Mouse (Mus musculus): ENCODE data around the gene Arhgef40. TPM values are rescaled to one million over a fixed set of nuclear protein-coding genes. Genes with fewer than 3 reads are reported as not detected.

Arhgef40 gene
- polyA plus RNA-seq, 1 experiment from 2014 or later = 76.8 TPM

DNA sequence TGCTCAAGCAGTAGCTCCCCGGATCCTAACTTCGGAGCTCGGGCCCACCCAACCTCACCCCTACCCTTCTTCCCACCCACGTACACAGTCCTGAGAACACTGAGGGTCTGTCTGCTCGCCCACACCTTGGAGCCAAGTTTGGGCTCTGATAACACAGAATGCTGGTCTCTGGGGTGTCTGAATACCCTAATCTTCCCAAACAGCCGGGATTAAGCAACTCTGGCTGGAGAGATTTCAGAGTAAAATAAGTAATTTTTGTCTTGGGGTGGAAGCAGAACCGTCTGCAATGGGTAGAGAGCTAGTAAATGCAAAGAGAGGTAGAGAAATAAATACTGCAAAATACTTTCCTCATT, 1.6 kb downstream of the Arhgef40 start:
- H3K27ac ChIP-seq = peak overlapping the region; percentile 91
- H3K9me3 ChIP-seq = no peaks in the 10 kb centered on the region
- peaks cover 41% of the 10 kb centered on the region for H3K36me3 ChIP-seq
- 8% methylated on average over 7 of the region's 7 CpGs for WGBS
- peak overlapping the region; percentile 95 for H3K4me2 ChIP-seq
- peak overlapping the region; percentile 76 for H3K4me3 ChIP-seq
- peak overlapping the region; percentile 88 for H3K9ac ChIP-seq
- H3K27me3 ChIP-seq = no peaks in the 10 kb centered on the region
- H3K4me1 ChIP-seq (replicated peaks) = peaks cover 48% of the 10 kb centered on the region
- no peak for ATAC-seq (ENCODE audit: low FRiP score)

DNA sequence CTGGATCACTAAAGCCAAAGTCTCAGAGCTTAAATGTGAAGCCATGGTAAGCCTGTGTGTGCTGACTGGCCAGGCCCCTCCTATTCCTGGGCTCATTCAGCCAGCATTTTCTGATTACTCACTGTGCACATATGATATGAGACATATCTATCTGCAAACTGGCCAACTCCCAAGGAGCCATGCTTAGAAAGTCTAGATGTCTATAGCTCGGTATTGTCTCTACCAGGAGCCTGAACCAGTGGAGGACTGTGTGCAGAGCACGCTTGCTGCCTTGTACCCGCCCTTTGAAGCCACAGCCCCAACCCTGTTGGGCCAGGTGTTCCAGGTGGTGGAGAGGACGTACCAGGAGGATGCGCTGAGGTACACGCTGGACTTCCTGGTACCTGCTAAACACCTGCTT, 2.7 kb downstream of the Arhgef40 start:
- Histone ChIP-seq H3K27ac (no peak overlapping the region), H3K9me3 (no peaks in the 10 kb centered on the region), H3K36me3 (peaks cover 52% of the 10 kb centered on the region), H3K27me3 (no peaks in the 10 kb centered on the region), H3K4me1 (replicated peaks) (peaks cover 48% of the 10 kb centered on the region), H3K9ac (0 out of 2 replicates have a peak overlapping the region, but pooled peaks have one; percentile 30), H3K4me2 (no peak overlapping the region), H3K4me3 (no peak overlapping the region)
- no peak for ATAC-seq (ENCODE audit: low FRiP score)
- 92% methylated on average over 6 of the region's 6 CpGs for WGBS

DNA sequence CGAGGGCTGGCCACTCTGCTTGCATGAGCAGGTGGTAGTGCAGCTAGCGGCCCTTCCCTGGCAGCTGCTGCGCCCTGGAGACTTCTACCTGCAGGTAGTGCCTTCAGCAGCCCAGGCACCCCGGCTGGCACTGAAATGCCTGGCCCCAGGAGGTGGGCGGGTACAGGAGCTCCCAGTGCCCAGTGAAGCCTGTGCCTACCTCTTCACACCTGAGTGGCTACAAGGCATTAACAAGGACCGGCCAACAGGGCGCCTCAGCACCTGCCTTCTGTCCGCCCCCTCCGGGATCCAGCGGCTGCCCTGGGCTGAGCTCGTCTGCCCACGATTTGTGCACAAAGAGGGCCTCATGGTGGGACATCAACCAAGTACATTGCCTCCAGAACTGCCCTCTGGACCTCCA, 4.2 kb downstream of the Arhgef40 start:
- H3K4me2 ChIP-seq = no peak overlapping the region
- no peak for ATAC-seq (ENCODE audit: low FRiP score)
- no peak overlapping the region for H3K27ac ChIP-seq
- H3K4me1 ChIP-seq (replicated peaks) = peaks cover 43% of the 10 kb centered on the region
- WGBS = 75% methylated on average over 12 of the region's 12 CpGs
- H3K9me3 ChIP-seq = no peaks in the 10 kb centered on the region
- peaks cover 63% of the 10 kb centered on the region for H3K36me3 ChIP-seq
- H3K4me3 ChIP-seq = no peak overlapping the region
- H3K9ac ChIP-seq = peak overlapping the region; percentile 58
- H3K27me3 ChIP-seq = no peaks in the 10 kb centered on the region

DNA sequence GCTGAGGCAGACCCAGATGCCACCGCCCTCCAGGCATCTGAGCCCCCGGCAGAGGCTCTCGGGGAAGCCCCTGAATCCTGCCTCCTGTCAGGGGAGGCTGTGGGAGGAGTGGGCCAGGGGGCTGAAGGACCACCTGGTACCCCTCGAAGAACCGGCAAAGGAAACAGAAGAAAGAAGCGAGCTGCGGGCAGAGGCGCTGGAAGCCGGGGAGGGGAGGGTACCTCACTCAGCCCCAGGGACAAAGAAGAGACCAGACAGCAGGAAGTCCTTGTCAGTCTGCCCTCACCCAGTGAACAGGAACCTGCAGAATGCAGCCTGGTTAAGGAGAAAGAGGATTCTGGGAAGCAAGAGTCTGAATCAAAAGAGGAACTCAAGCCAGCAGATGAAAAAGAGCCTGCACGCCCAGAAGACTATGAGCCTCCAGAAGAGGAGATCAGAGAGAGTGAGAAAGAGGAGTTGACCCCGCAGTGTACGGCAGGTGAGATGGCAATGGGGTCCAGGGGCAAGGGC, 5.0 kb downstream of the Arhgef40 start:
- no peaks in the 10 kb centered on the region for H3K27me3 ChIP-seq
- peaks cover 38% of the 10 kb centered on the region for H3K4me1 ChIP-seq (replicated peaks)
- WGBS = 58% methylated on average over 12 of the region's 12 CpGs
- ATAC-seq (ENCODE audit: low FRiP score) = no peak
- no peaks in the 10 kb centered on the region for H3K9me3 ChIP-seq
- H3K27ac ChIP-seq = no peak overlapping the region
- H3K4me2 ChIP-seq = peak overlapping the region; percentile 17; the same call in 1 of the 2 replicates
- no peak overlapping the region for H3K4me3 ChIP-seq
- H3K36me3 ChIP-seq = peaks cover 71% of the 10 kb centered on the region
- H3K9ac ChIP-seq = peak overlapping the region; percentile 58

DNA sequence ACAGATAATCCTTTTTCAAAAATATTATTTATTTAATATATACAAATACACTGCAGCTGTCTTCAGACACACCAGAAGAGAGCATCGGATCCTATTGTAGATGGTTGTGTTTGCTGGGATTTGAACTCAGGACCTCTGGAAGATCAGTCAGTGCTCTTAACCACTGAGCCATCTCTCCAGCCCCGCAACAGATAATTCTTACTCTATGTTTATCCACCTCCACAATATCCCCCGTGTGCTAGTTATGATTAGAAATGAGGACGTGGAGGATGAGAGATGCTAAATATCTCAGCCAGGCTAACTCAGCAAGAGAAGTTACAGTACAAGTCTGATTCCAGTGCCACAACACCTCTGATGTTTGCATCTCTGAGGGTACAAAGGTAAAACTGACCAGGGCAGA, 9.9 kb downstream of the Arhgef40 start:
- no peak overlapping the region for H3K4me3 ChIP-seq
- peaks cover 93% of the 10 kb centered on the region for H3K36me3 ChIP-seq
- no peak overlapping the region for H3K27ac ChIP-seq
- H3K9me3 ChIP-seq = no peaks in the 10 kb centered on the region
- no peak overlapping the region for H3K4me2 ChIP-seq
- WGBS = 94% methylated on average over 4 of the region's 4 CpGs
- ATAC-seq (ENCODE audit: low FRiP score) = no peak
- peaks cover 6% of the 10 kb centered on the region for H3K4me1 ChIP-seq (replicated peaks)
- H3K9ac ChIP-seq = no peak overlapping the region
- no peaks in the 10 kb centered on the region for H3K27me3 ChIP-seq

DNA sequence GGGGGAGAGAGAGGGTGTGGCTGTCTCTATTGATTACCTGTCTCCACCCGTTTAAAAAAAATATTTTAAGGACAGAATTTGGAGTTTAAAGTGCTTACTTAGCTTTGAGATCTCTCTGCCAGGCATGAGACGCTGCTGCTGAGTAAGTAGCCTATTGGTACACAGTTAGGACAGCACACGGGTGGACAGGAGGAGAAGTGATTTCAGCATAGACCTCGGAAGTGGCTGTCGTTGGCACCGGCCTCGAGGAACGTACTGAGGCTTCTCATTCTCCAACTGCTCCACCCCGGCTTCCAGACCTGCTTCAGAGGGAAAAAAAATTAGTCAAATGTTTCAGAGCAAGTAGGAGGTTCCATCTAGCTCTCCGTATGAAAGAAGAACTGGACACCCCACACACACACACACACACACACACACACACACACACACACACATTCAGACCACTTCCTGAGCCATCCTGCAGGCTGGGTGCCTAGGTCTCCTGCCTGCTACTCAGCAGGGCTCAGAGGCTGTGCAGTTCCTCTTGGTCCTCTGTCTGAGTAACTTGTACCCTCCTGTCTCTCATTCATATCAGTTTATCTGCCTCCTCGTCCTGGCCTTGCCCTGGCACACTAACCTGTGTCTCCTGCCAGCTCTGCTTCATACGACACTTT, 10.8 kb downstream of the Arhgef40 start:
- no peaks in the 10 kb centered on the region for H3K27me3 ChIP-seq
- no peaks in the 10 kb centered on the region for H3K4me1 ChIP-seq (replicated peaks)
- no peak overlapping the region for H3K27ac ChIP-seq
- H3K9ac ChIP-seq = no peak overlapping the region
- no peaks in the 10 kb centered on the region for H3K9me3 ChIP-seq
- peaks cover 93% of the 10 kb centered on the region for H3K36me3 ChIP-seq
- ATAC-seq (ENCODE audit: low FRiP score) = no peak
- no peak overlapping the region for H3K4me2 ChIP-seq
- no peak overlapping the region for H3K4me3 ChIP-seq
- WGBS = 84% methylated on average over 12 of the region's 12 CpGs

DNA sequence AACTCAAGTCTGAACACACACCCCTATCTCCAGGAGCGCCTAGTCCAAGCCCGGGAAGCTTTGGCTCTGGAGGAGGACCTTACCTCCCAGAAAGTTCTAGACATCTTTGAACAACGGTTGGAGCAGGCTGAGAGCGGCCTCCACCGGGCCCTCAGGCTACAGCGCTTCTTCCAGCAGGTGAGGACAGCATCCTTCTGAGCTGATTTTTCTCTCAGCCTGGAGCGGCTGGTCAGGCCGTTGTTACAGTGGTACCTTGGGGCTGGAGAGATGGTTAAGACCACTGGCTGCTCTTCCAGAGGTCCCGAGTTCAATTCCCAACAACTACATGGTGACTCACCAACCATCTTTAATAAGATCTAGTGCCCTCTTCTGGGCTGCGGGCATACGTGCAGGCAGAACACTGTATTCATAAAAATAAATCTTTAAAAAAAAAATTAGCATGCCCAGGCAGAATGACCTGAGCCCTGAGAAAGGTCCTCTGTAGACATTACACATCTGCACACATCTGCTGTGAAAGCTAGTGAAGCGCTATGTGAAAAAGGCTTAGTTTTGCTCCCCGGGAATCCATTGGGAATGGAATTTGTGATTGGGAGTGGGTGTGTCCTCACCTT, 11.8 kb downstream of the Arhgef40 start:
- H3K9me3 ChIP-seq = no peaks in the 10 kb centered on the region
- H3K4me2 ChIP-seq = no peak overlapping the region
- no peak for ATAC-seq (ENCODE audit: low FRiP score)
- peaks cover 90% of the 10 kb centered on the region for H3K36me3 ChIP-seq
- 93% methylated on average over 13 of the region's 13 CpGs for WGBS
- H3K4me1 ChIP-seq (replicated peaks) = no peaks in the 10 kb centered on the region
- H3K9ac ChIP-seq = no peak overlapping the region
- no peak overlapping the region for H3K27ac ChIP-seq
- no peak overlapping the region for H3K4me3 ChIP-seq
- no peaks in the 10 kb centered on the region for H3K27me3 ChIP-seq

DNA sequence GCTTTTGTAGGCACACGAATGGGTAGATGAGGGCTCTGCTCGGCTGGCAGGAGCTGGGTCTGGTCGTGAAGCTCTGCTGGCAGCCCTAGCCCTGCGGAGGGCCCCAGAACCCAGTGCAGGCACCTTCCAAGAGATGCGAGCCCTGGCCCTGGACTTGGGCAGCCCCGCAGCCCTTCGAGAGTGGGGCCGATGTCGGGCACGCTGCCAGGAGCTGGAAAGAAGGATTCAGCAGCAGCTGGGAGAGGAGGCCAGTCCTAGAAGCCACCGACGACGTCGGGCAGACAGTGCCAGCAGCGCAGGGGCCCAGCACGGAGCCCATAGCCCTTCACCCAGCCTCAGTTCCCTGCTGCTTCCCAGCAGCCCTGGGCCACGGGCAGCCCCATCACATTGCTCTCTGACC, 12.3 kb downstream of the Arhgef40 start:
- Histone ChIP-seq H3K36me3 (peaks cover 88% of the 10 kb centered on the region), H3K9me3 (no peaks in the 10 kb centered on the region), H3K27ac (peak overlapping the region; percentile 35; the same call in 1 of the 2 replicates), H3K4me3 (no peak overlapping the region), H3K9ac (no peak overlapping the region), H3K27me3 (no peaks in the 10 kb centered on the region), H3K4me2 (no peak overlapping the region), H3K4me1 (replicated peaks) (no peaks in the 10 kb centered on the region)
- peak; percentile 40; the same call in 1 of the 2 replicates for ATAC-seq (ENCODE audit: low FRiP score)
- 65% methylated on average over 17 of the region's 17 CpGs for WGBS

DNA sequence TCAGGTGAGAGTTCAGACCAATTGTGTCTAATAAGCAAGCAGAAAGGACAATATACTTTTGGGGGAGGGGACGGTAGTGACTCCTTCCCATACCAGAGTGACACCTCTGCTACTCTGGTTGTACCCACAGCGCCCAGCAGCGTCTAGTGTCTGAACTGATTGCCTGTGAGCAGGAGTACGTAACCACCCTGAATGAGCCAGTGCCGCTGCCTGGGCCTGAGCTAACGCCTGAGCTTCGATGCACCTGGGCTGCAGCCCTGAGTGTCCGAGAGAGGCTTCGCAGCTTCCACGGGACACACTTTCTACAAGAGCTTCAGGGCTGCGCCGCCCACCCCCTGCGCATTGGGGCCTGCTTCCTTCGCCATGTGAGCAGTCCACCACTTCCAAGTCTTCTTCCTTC, 13.0 kb downstream of the Arhgef40 start:
- Histone ChIP-seq H3K27ac (no peak overlapping the region), H3K36me3 (peaks cover 88% of the 10 kb centered on the region), H3K9me3 (no peaks in the 10 kb centered on the region), H3K4me1 (replicated peaks) (no peaks in the 10 kb centered on the region; the same call in 1 of the 2 replicates), H3K27me3 (no peaks in the 10 kb centered on the region), H3K9ac (no peak overlapping the region), H3K4me3 (no peak overlapping the region), H3K4me2 (no peak overlapping the region)
- WGBS = 94% methylated on average over 14 of the region's 14 CpGs
- no peak for ATAC-seq (ENCODE audit: low FRiP score)

DNA sequence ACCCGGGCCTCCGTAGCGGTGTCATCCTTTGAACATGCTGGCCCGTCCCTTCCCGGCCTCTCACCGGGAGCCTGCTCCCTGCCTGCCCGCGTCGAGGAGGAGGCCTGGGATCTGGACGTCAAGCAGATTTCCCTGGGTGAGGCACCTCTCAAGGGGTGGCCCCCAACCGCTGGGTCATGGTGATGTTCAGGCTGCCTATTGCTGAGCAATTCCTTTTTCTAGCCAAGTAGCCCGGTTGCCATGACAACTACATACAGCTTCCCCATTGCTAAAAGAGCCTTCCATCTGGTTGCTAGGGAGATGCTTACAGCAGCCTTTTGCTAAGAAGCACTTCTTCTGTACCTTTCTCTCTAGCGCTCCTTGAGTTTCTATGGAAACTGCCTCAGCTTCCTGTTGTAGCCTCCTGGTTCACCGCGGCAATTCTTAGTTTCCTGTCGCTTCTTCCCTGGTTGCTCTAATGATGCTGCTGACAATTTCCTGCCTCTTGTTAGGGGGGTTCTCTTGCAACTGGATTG, 19.5 kb downstream of the Arhgef40 start:
- H3K9ac ChIP-seq = peak overlapping the region; percentile 60
- H3K9me3 ChIP-seq = no peaks in the 10 kb centered on the region
- H3K4me1 ChIP-seq (replicated peaks) = peaks cover 48% of the 10 kb centered on the region
- peak overlapping the region; percentile 92 for H3K27ac ChIP-seq
- 12% methylated on average over 16 of the region's 16 CpGs for WGBS
- peak overlapping the region; percentile 28 for H3K4me3 ChIP-seq
- peak; percentile 85 for ATAC-seq (ENCODE audit: low FRiP score)
- H3K36me3 ChIP-seq = peaks cover 81% of the 10 kb centered on the region
- H3K4me2 ChIP-seq = peak overlapping the region; percentile 40
- H3K27me3 ChIP-seq = no peaks in the 10 kb centered on the region

DNA sequence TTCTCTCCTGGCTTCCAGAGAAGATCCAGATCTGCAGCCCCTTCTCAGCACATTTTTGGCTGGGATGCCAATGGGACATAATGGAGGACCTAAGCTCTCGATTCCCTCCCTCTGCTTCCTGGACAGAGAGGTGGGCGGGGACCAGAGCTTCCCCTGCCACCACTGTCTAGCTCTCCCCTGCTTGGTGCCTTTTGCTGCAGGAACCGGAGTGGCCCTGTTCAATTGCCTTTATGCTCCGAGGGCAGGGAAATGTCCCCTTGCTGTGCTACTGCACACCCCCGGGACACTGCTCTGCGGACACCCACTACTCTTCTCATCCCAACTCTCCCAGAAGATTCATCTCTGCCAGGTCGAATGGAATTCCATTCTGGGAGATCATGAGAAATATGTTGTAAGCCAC, 20.6 kb downstream of the Arhgef40 start:
- no peak for ATAC-seq (ENCODE audit: low FRiP score)
- H3K4me2 ChIP-seq = no peak overlapping the region
- H3K4me3 ChIP-seq = no peak overlapping the region
- H3K9ac ChIP-seq = peak overlapping the region; percentile 56
- no peaks in the 10 kb centered on the region for H3K9me3 ChIP-seq
- no peaks in the 10 kb centered on the region for H3K27me3 ChIP-seq
- 53% methylated on average over 7 of the region's 7 CpGs for WGBS
- peaks cover 79% of the 10 kb centered on the region for H3K36me3 ChIP-seq
- peaks cover 59% of the 10 kb centered on the region for H3K4me1 ChIP-seq (replicated peaks)
- H3K27ac ChIP-seq = peak overlapping the region; percentile 92

DNA sequence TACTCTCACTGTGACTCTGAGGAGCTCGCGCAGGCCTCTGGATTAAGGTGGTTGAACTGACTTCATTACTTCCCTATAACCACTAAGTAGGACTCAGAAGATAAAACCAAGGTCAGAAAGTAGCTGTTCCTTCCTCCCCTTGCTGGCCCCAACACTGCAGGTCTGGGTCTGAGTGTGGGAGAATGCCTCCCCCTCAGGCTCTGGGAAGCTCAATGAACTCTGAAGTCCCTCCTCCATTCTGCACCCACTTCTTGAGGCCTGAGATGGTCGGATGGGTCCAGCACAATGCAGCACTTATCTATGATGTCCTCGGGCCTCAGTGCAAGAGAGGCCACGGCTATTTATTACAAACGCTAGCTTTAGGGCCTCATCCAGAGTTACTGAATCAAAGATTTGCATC, 21.1 kb downstream of the Arhgef40 start:
- Histone ChIP-seq H3K27ac (peak overlapping the region; percentile 92; the same call in 1 of the 2 replicates), H3K9ac (peak overlapping the region; percentile 56; the same call in 1 of the 2 replicates), H3K4me2 (no peak overlapping the region), H3K4me1 (replicated peaks) (peaks cover 64% of the 10 kb centered on the region), H3K36me3 (peaks cover 74% of the 10 kb centered on the region), H3K9me3 (no peaks in the 10 kb centered on the region), H3K27me3 (no peaks in the 10 kb centered on the region), H3K4me3 (no peak overlapping the region)
- WGBS = 84% methylated on average over 6 of the region's 6 CpGs
- no peak for ATAC-seq (ENCODE audit: low FRiP score)
